Mouse (Mus musculus) gastrocnemius, postnatal 10 days (tissue): ENCODE data around the gene C1qtnf9. TPM values are rescaled to one million over a fixed set of nuclear protein-coding genes. Genes with fewer than 3 reads are reported as not detected.

Source experiments
- DNase-seq: peaks from one replicate; pipeline ENCODE4 v3.0.0; 2021; ENCODE audit warnings: mixed read lengths
- total RNA-seq, 2 experiments: library from RNA; stranded (reverse); gene quantifications; 2 replicates each; pipeline ENCODE4 v1.2.3; 2021

Gene C1qtnf9
- total RNA-seq, 2 experiments from 2014 or later = 31.2 to 32.2 TPM

- DNase-seq = no peak
Observed at GRCm38 (mm10) chr14:60751581-60751980, 16.4 kb upstream of the C1qtnf9 start.

GRCm38 (mm10) chr14:60752892-60753800 is 14.8 kb upstream of the C1qtnf9 start:
- no peak for DNase-seq

- no peak for DNase-seq
Observed at GRCm38 (mm10) chr14:60753801-60754126, 14.2 kb upstream of the C1qtnf9 start.

- no peak for DNase-seq
Observed at GRCm38 (mm10) chr14:60754656-60755055, 13.3 kb upstream of the C1qtnf9 start.

- DNase-seq = no peak
Observed at GRCm38 (mm10) chr14:60756271-60756670, 11.7 kb upstream of the C1qtnf9 start.

- DNase-seq = no peak
Observed at GRCm38 (mm10) chr14:60757265-60757664, 10.7 kb upstream of the C1qtnf9 start.

- DNase-seq = no peak
Observed at GRCm38 (mm10) chr14:60757722-60758121, 10.2 kb upstream of the C1qtnf9 start.

- no peak for DNase-seq
Observed at GRCm38 (mm10) chr14:60759097-60759496, 8.8 kb upstream of the C1qtnf9 start.

GRCm38 (mm10) chr14:60761801-60762200 is 6.1 kb upstream of the C1qtnf9 start:
- no peak for DNase-seq

- no peak for DNase-seq
Observed at GRCm38 (mm10) chr14:60762754-60763153, 5.2 kb upstream of the C1qtnf9 start.

GRCm38 (mm10) chr14:60763746-60764145 is 4.2 kb upstream of the C1qtnf9 start:
- DNase-seq = no peak

- DNase-seq = no peak
Observed at GRCm38 (mm10) chr14:60764526-60764925, 3.4 kb upstream of the C1qtnf9 start.

GRCm38 (mm10) chr14:60765025-60765424 is 2.9 kb upstream of the C1qtnf9 start:
- no peak for DNase-seq

GRCm38 (mm10) chr14:60769340-60769739 is 1.4 kb downstream of the C1qtnf9 start:
- DNase-seq = no peak

GRCm38 (mm10) chr14:60770594-60770993 is 2.7 kb downstream of the C1qtnf9 start:
- no peak for DNase-seq

- DNase-seq = peak; percentile 72
Observed at GRCm38 (mm10) chr14:60771057-60771456, 3.1 kb downstream of the C1qtnf9 start.

GRCm38 (mm10) chr14:60773476-60773875 is 5.5 kb downstream of the C1qtnf9 start:
- no peak for DNase-seq

- no peak for DNase-seq
Observed at GRCm38 (mm10) chr14:60776521-60776920, 8.6 kb downstream of the C1qtnf9 start.

GRCm38 (mm10) chr14:60777485-60777919 is 9.6 kb downstream of the C1qtnf9 start:
- no peak for DNase-seq

GRCm38 (mm10) chr14:60779198-60779597 is 11.3 kb downstream of the C1qtnf9 start:
- no peak for DNase-seq

GRCm38 (mm10) chr14:60782121-60782656 is 14.3 kb downstream of the C1qtnf9 start:
- DNase-seq = no peak

- no peak for DNase-seq
Observed at GRCm38 (mm10) chr14:60783196-60783595, 15.3 kb downstream of the C1qtnf9 start.

- DNase-seq = peak; percentile 72
Observed at GRCm38 (mm10) chr14:60784427-60785315, 16.7 kb downstream of the C1qtnf9 start, which contains the start of gene Mipep. Gene Mipep (plus strand): TSS chr14:60784573.
